Comparison of ENCODE assay signal across 14 mouse cellular contexts in genomic region chr17:27186068-27186467, GRCm38 (mm10). TPM values are rescaled to one million over a fixed set of nuclear protein-coding genes. Genes with fewer than 3 reads are reported as not detected.
"Had no signal": no experiment of that assay in that cellular context is flagged by ENCODE, and none has a peak within 500 bp of the region (broad histone marks: within the 10 kb centered on the region; RNA-seq: fewer than 3 reads in every experiment).

No protein-coding gene starts in this region.

- DNase-seq: cerebellum, adult 9-11 months; cerebellum, postnatal 10 days; embryo, embryonic 11 days; forebrain, postnatal 0 days; gastrocnemius, adult 2 months; gastrocnemius, postnatal 10 days; gastrocnemius, postnatal 14 days; gastrocnemius, postnatal 25 days; gastrocnemius, postnatal 36 days; heart, adult 11 months; heart, adult 18-20 months; heart, adult 2 months had no signal

RNA-seq across cellular contexts. Expression of gene Ip6k3, which starts 18.5 kb away (rescaled TPM):
- total RNA-seq: common myeloid progenitor, adult 5-6 weeks; forebrain, postnatal 0 days; granulocyte monocyte progenitor cell, adult 5-6 weeks had no signal
